Mouse (Mus musculus): ENCODE measurements around the gene Ttc19. TPM values are rescaled to one million over a fixed set of nuclear protein-coding genes. Genes with fewer than 3 reads are reported as not detected.
"Not testable (repeated sequence)": the region's sequence is repeated elsewhere in the genome, so short reads cannot be mapped to it uniquely, and the experiment has no call there.

Ttc19 gene
- polyA plus RNA-seq, 1 experiment from 2014 or later: 16.6 TPM

DNA sequence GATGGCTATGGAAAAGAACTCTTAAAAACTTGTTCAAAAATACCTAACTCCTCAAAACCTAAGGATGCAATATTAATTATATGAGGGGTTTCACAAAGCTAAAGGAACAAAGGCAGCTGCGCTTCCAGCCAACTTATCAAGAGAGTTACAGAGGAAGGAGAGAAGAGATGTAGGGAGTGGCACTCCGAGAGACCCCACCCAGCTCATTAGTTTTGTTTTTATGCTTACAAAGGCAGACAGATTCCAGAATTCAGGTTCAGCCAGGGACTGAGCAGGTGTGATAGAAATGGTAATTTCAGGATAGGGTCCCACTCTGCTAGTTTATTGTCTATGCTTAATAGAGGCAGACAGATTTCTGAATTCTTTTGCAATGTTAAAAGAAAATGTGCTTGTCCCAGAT lies 73.9 kb downstream of the Ttc19 start:
- H3K36me3 ChIP-seq: peaks cover 64% of the 10 kb centered on the region
- H3K4me1 ChIP-seq: no peaks in the 10 kb centered on the region
- no peak for ATAC-seq (ENCODE audit: borderline replicate concordance, extremely low read depth, low FRiP score, low TSS enrichment)
- no peaks in the 10 kb centered on the region for H3K27me3 ChIP-seq
- no peaks in the 10 kb centered on the region for H3K9me3 ChIP-seq
- no peak overlapping the region for H3K4me2 ChIP-seq
- WGBS: 93% methylated on average over 2 of the region's 2 CpGs
- H3K9ac ChIP-seq: no peak overlapping the region
- H3K4me3 ChIP-seq: no peak overlapping the region
- no peak overlapping the region for H3K27ac ChIP-seq

DNA sequence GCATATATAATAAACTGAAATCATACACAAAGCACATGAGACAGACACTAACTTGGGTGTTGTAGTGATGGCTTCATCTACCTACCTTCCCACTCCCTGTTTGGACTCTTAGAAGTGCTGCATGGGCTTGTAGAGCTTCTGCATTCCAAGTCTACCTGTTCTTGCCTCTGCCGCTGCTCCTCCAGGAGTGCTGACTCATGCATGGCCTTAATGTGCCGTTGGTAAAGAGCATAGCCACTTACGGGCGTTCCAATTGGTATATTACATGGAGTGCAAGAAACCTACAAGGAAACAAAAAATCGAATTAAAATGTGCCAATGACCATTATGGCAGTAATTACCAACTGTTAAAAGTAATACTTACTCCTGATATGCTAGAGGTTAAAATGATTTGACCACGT lies 85.6 kb downstream of the Ttc19 start:
- WGBS: 89% methylated on average over 6 of the region's 6 CpGs
- Histone ChIP-seq H3K4me2 (no peak overlapping the region), H3K27ac (no peak overlapping the region), H3K4me1 (0 out of 2 replicates have a peak, but pooled peaks cover 3% of the 10 kb centered on the region), H3K27me3 (no peaks in the 10 kb centered on the region), H3K4me3 (no peak overlapping the region), H3K9me3 (no peaks in the 10 kb centered on the region), H3K9ac (no peak overlapping the region), H3K36me3 (peaks cover 42% of the 10 kb centered on the region)
- ATAC-seq (ENCODE audit: borderline replicate concordance, extremely low read depth, low FRiP score, low TSS enrichment): no peak

DNA sequence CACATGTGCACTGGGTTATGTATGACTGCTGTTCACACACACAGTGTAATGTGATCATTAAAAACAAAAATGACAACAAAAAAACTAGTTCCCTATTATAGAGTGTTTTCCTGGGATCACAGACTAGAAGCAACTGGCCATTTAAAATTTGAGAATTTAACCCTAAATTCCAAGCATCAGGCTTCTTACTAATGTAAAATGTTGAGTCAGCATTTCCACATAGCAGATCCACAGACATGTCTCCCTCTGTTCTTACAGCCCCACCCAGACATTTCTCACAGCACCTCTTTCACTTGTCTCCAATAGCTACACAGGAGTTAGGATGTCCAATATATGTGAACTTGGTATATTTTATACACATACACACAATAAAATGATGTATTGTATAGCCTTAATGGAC lies 88.7 kb downstream of the Ttc19 start:
- H3K4me1 ChIP-seq: no peaks in the 10 kb centered on the region
- H3K4me2 ChIP-seq: no peak overlapping the region
- H3K9ac ChIP-seq: no peak overlapping the region
- peaks cover 51% of the 10 kb centered on the region for H3K36me3 ChIP-seq
- no peaks in the 10 kb centered on the region for H3K27me3 ChIP-seq
- no peak overlapping the region for H3K4me3 ChIP-seq
- no peak overlapping the region for H3K27ac ChIP-seq
- H3K9me3 ChIP-seq: no peaks in the 10 kb centered on the region
- no peak for ATAC-seq (ENCODE audit: borderline replicate concordance, extremely low read depth, low FRiP score, low TSS enrichment)

DNA sequence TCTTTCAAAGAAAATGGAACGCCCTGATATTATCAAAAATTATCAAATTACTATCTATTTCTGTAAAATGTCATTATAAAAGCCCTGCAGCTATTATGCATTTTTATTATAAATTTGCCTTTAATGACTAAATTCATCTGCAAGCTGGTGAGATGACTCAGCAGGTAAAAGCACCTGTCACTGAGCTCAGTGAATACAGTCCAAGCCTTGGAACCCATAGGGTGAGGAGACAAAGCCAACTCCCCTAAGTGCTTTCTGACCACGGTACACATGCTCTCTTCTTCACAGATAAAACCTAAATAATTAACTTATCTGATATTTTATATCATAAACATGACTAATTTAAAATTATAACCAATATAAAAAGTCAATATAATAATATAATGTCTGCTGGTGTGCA lies 90.5 kb downstream of the Ttc19 start:
- Histone ChIP-seq H3K9ac (no peak overlapping the region), H3K4me1 (no peaks in the 10 kb centered on the region), H3K27ac (no peak overlapping the region), H3K9me3 (no peaks in the 10 kb centered on the region), H3K4me3 (no peak overlapping the region), H3K27me3 (no peaks in the 10 kb centered on the region), H3K36me3 (peaks cover 44% of the 10 kb centered on the region), H3K4me2 (no peak overlapping the region)
- ATAC-seq (ENCODE audit: borderline replicate concordance, extremely low read depth, low FRiP score, low TSS enrichment): no peak
- 90% methylated on average over 2 of the region's 2 CpGs for WGBS

DNA sequence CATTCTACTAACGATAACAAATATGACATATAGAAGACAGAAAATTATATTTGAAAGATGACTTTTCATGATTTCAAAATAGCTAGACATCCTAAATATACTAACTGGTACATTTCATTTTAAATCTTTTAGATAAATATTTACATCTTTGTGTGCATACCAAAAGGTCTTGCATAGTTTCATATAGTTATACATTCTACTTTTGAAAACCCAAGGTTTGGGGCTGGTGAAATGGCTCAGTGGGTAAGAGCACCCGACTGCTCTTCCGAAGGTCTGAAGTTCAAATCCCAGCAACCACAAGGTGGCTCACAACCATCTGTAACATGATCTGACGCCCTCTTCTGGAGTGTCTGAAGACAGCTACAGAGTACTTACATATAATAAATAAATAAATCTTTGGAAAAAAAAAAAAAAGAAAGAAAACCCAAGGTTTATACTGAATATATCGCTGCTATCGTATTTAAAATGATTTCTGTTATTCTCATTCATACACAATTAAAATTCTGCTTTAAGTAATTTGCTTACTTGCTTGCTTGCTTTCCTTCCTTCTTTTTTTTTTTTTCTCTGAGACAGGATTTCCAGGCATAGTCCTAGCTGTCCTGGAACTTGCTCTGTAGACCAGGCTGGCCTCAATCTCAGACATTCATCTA lies 96.1 kb downstream of the Ttc19 start:
- H3K36me3 ChIP-seq: peaks cover 42% of the 10 kb centered on the region
- ATAC-seq (ENCODE audit: borderline replicate concordance, extremely low read depth, low FRiP score, low TSS enrichment): not testable (repeated sequence)
- 79% methylated on average over 6 of the region's 6 CpGs for WGBS

More for the DNA sequence above, 96.1 kb downstream of the Ttc19 start:
- H3K4me1 ChIP-seq, H3K4me3 ChIP-seq, H3K27me3 ChIP-seq, H3K9me3 ChIP-seq, H3K27ac ChIP-seq, H3K9ac ChIP-seq, H3K4me2 ChIP-seq: not testable (repeated sequence)

Other genes starting within 250 kb of the Ttc19 start
- gene Adora2b, start 32.5 kb upstream of the Ttc19 start, polyA plus RNA-seq (2015; fragmentation: Nextera tagmentation; extraction: Ambion mirVana): 2.7 and 3.2 TPM in 2 replicates
- 16.2 TPM in 2 replicates for gene Zswim7, start 98 bp upstream of the Ttc19 start, polyA plus RNA-seq (2015; fragmentation: Nextera tagmentation; extraction: Ambion mirVana)
- 7.7 and 9.0 TPM in 2 replicates for gene Pigl, start 177.0 kb downstream of the Ttc19 start, polyA plus RNA-seq (2015; fragmentation: Nextera tagmentation; extraction: Ambion mirVana)
- gene Ncor1, start 177.1 kb downstream of the Ttc19 start, polyA plus RNA-seq (2015; fragmentation: Nextera tagmentation; extraction: Ambion mirVana): 145 and 156 TPM in 2 replicates